Mouse (Mus musculus) ES-Bruce4 (cell line): Measurements from ENCODE around the gene Gps2.

Experiments
- CTCF ChIP-seq: IDR thresholded peaks from one replicate; pipeline ENCODE4 v1.8.1; 2011; ENCODE audit warnings: low read depth, low read length
- EP300 ChIP-seq: IDR thresholded peaks from 2 replicates; pipeline ENCODE4 v1.6.1; 2011; ENCODE audit warnings: low read depth, low read length; ENCODE audit not compliant: insufficient read depth
- POLR2A ChIP-seq: IDR thresholded peaks from one replicate; pipeline ENCODE4 v1.8.1; 2011; ENCODE audit warnings: low read length; ENCODE audit not compliant: insufficient read depth

DNA sequence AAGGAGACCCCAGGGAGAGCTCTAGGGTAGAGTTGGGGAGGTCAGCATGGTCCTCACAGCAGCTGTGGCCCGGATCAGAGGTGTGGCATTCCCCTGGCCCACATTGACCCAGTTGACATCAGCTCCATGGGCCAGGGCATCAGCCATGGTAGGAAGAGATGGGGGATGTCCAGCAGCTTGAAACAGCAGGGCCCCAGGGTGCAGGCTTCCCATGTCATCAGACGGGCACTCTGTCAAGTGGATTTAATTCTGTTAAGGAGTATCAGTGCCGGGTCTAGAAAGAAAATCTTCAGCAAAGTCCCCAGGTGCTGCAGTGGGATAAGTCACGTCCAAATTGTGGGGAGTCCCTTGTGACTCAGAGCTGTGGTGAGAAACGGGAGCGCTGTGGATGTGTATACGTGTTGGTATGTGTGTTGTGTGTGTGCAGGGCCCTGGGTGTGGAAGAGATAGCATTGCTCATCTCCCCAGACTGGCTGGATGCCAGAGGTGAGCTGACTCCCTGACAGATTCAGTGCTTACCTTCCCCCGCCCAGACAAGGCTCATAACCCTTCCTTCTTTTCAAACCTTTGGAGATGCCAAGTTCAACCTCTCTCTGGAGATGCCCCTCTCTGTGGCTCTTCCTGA is 30.0 kb upstream of the Gps2 start:
- TF ChIP-seq CTCF, result no peak
- no peak for TF ChIP-seq EP300
- no peak for TF ChIP-seq POLR2A
